Mouse (Mus musculus) CH12.LX (cell line): ENCODE data around the gene Slc43a2.

ENCODE experiments used
- CTCF ChIP-seq, 2 experiments: IDR thresholded peaks in 1 of 2; conservative IDR thresholded peaks in 1 of 2; 2 replicates each; pipeline ENCODE4 v1.5.1; 2011 to 2012; ENCODE audit warnings: low read depth in 2 of 2, low read length in 2 of 2, improper control_type of control experiment in 1 of 2, inconsistent platforms in 1 of 2, mild to moderate bottlenecking in 1 of 2, moderate library complexity in 1 of 2
- MAFK ChIP-seq: IDR thresholded peaks from 2 replicates; pipeline ENCODE4 v1.6.1; 2011; ENCODE audit warnings: low read length, improper control_type of control experiment; ENCODE audit not compliant: insufficient replicate concordance
- MAX ChIP-seq: IDR thresholded peaks from 2 replicates; pipeline ENCODE4 v1.6.1; 2011; ENCODE audit warnings: low read length, improper control_type of control experiment
- POLR2A ChIP-seq: IDR thresholded peaks from 2 replicates; pipeline ENCODE4 v1.6.1; 2011; ENCODE audit warnings: low read depth, mild to moderate bottlenecking, improper control_type of control experiment, low read length

DNA sequence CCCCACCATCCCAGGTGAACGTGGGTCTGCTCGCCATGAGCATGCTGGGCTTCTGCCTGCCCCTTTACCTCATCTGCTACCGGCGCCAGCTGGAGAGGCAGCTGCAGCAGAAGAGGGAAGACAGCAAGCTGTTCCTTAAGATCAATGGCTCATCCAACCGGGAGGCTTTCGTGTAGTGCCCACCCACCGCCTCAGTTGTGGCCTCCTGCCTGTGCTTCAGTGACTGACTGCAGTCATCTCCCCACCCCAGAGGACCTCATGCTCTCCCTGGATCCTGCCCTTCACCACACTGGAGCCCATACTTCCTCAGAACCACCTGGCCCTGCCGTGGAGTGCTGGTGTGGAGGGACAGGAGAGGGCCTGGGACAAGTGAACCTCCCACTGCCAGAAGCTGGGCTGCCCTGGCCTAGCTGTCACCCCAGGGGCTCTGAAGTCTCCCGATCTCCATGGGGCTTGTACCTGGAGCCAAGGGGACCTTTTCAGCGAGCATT lies 40.9 kb downstream of the Slc43a2 start:
- TF ChIP-seq POLR2A (no peak), MAX (no peak), CTCF (conservative IDR thresholded peaks at IDR 0.05 in 1 of 2, IDR thresholded peaks at IDR 0.05 in 1 of 2; ENCODE audit: low read depth in 2 of 2, low read length in 2 of 2) (no peak), MAFK (no peak)
